Mouse (Mus musculus): Measurements from ENCODE around the gene Brd7.

Brd7 gene

DNA sequence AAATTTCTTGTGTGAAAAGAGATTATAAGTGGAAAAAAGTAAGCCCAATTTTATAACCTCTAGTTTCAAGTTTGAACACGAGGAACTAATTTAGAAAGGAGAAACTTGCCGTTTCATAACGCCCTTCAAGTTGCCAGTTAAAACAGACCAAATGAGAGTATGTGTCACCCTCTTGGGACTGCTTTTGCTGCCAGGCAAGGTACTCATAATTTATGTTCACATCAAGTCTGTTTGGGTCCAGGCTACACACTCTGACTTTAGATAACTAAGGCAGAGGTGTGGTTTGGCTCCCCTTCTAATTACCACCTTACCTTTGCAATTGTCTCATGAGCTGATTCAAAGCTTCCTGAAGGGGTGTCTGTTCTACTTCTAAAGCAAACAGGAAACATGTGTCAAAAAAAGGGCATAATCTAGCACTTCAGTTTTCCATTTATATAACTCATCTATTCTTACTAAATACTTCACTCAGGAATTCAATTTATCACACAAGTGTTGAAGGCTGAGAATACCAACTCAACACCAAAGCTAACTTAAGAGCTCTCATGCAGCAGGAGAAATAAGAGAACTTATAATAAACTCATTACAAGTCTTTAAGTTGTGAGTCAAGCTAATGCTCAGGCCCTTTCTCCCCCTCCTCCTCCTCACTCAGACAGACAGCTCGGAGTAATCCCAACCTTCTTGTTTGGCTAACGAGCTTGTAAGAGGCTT lies 4.6 kb downstream of the Brd7 start:
- DNase-seq (ENCODE audit: low read depth, low spot score), result no peak

DNA sequence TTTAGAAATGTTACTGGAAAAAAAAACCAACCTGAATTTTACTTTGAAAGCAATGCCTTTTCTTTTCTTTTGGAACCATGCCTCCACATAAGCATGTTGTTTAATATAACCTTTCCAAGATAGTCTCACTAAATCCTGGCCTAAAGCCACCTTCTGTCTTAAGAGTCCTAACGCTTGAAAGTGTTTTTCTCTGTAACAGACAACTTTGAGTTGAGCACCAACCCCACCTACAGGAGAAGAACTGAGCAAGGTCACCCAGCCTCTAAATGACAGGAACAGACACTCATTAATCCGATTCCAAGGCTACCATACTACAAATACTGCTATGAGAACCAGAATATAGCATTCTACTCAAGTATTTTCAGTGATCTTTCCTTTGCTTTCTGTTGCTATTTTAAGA lies 12.9 kb downstream of the Brd7 start:
- no peak for DNase-seq (ENCODE audit: low read depth, low spot score)

DNA sequence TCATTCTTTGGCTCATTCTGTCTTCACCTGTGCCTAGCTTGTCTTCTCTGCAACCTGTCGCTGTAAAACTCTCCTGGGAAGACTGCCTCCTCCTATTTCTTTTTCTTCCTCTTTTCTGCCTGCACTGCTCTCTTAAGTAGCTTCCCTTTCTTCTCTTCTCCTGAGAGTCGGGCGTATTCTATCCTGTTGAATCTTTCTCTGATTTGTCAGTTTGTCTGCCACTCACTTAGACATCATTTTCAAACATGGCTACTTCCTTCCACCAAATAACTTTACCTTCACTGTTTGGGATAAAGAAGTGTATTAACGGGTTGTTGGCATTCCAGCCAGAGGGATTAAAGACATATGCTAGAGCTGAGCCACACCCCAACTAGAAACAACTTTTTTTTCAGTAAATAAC lies 20.0 kb downstream of the Brd7 start:
- no peak for DNase-seq (ENCODE audit: low read depth, low spot score)

DNA sequence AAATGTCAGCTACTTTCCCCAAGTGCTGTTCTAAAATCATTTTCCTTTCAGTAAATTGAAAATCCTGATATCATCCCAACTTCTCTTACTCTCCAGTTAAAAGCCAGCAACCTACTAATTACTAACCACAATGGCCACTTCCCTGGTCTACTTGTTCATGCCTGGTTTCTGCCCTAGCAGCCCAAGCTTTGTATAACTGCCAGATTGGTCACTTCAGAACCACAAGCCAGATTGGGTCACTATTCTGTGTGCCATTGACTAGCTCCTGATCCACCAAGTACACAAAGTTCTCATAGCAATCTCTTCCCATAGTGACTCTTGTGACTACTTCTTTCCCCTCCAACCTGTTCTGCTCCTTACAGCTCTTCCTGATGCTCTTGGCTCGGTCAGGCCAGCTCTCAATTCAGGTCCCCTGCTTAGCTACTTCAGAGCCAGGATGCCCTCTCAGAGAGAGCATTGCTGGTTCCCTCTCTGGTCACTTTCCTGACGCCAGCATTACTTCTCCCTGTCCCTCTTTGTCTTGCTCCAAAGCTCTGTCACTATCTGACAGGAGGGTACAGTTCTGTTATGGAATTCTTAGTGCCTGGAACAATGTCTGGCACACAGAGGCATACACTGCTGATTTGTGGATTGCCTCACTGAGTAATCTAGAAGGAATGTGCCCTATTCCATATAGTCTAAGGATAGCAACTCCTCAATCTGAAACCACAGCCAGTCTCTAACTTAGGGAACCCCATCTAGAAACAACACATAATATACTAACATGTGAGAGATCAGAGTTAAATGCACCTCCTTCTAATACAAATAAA lies 21.9 kb downstream of the Brd7 start:
- no peak for DNase-seq (ENCODE audit: low read depth, low spot score)

- no peak for DNase-seq (ENCODE audit: low read depth, low spot score)
These were observed 22.8 kb downstream of the Brd7 start for GRCm38 (mm10) chr8:88339221-88339620.

DNA sequence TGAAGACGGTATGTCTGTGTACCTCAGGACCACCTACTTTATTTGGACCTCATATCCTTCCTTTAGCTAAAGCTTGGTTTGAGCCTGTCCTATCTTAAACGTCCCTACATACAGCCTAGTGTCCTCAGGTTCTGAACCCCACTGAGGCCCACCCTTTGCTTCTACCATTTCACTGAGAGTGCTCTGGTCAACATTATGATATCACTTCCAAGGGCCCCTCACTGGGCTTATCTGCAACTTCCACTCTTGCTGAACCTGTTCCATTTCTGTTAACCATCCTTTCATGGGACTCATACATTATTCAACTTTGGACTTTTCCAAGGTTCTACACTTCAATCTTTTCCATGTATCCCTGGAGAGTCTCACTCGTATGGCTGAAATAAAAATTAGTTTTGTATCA lies 27.0 kb downstream of the Brd7 start:
- no peak for DNase-seq (ENCODE audit: low read depth, low spot score)

- DNase-seq (ENCODE audit: low read depth, low spot score), result no peak
These were observed 27.6 kb downstream of the Brd7 start for GRCm38 (mm10) chr8:88334384-88334783.

DNA sequence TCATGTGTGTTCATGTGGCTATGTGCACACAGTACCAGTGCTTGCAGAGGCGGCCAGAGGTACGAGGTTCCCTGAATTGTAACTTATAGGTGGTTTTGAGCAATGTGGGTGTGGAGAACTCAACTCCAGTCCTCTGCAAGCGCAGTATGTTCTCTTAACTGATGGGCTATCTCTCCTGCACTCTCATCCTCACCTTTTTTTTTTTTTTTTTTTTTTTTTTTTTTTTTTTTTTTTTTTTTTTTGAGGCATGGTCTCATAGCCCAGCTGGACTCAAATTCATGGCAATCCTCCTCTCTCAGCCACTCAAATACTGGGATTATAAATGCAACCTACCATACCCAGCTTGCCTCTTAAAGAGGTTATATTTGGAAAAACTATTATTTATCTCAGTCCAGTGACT lies 31.2 kb downstream of the Brd7 start:
- no peak for DNase-seq (ENCODE audit: low read depth, low spot score)

DNA sequence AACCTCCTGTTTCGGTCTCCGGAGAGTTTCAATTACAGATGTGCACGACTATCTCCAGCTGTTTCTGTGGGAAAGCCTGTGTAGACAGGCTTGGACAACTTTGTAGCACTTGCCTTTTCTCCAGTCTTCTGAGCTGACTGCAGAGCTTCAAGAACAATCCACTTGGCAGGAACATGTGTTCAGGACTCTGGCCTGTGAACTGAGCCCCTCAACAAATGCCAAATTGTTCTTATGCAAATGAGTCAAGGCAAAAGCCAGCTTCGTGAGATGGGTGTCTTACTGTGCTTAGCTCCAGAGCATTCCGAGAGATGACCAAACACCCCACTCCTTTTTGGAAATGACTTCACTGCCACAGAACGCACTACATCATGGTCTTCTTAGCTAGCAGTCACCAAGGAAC lies 33.3 kb downstream of the Brd7 start:
- no peak for DNase-seq (ENCODE audit: low read depth, low spot score)

DNA sequence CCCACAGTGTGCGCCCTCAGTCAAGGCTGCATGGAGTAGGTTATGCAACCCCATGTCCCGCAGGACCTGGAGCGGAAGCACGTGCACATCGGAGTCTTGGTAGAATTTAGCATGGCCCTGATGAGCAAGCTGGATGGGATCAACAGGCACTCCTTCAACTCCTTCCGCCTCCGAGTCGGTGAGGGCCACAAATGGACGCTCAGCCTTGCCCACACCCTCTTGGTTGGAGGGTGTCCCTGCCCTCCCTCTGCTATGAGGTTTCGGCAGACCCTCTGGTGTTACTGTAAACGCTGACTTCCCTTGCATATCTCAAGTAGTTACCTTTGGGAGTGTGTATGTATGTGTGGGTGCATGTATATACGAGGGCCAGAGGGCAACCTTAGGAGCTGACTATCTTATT lies 35.7 kb downstream of the Brd7 start:
- DNase-seq (ENCODE audit: low read depth, low spot score), result no peak

DNA sequence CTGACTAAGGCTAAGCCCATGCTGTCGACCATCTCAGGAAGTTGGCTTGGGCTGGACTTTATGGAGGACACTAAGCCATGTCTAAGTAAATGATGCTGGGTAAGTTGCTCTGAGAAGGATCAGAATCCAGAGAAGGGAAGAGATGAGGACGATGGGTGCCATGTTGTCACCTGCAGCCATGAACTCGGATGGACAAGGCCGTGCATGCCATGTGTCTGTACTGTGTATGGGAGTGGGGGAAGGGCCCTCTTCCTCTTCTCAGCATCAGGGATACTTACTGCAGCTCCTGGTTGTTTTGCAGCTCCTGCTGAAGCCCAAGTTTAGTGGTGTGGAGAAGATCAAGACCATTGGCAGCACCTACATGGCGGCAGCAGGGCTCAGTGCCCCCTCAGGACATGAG lies 36.2 kb downstream of the Brd7 start:
- DNase-seq (ENCODE audit: low read depth, low spot score), result no peak

DNA sequence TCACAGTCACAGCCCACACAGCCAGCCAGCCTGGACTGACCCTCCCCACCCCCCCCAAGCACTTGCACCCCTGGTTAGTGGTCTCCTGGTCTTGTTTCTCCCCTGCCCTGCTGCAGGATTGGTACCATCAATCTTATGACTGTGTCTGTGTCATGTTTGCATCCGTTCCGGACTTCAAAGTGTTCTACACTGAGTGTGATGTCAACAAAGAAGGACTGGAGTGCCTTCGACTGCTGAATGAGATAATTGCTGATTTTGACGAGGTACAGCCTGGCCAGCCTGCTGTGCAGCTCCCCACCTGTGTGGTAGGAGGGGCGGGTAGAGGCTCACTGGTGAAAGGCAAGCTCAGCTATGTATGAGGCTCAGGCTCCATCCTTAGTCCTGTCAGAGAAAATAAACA lies 36.7 kb downstream of the Brd7 start:
- DNase-seq (ENCODE audit: low read depth, low spot score), result no peak

DNA sequence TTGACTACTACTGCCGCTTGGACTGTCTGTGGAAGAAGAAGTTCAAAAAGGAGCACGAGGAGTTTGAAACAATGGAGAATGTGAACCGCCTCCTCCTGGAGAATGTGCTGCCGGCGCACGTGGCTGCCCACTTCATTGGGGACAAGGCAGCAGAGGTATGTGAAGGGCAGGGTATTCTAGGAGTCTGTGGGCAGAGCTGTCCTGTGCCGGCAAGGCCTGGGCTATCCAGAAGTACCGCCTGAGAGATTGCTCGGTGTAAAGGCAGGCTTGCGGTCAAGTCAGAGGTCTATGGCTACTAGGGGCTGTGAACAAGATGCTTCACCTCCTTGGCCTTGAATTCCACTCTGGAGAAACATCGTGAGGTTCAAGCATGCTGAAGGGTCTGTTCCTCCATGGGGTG lies 37.2 kb downstream of the Brd7 start:
- no peak for DNase-seq (ENCODE audit: low read depth, low spot score)

DNA sequence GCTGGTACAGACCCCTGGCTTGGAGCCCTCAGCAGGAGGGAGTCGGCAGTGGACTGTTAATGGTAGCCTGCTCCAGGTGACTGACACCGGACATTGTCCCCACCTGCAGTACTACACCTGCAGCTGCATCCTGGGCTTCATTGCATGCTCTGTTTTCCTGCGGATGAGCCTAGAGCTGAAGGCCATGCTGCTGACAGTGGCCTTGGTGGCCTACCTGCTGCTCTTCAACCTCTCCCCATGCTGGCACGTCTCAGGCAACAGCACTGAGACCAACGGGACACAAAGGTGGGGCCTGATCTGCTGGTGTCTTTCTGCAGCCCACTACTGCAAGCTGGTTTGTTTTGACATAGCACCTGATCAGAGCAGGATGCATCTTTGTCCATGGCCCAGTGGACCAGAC lies 38.5 kb downstream of the Brd7 start:
- DNase-seq (ENCODE audit: low read depth, low spot score), result no peak

DNA sequence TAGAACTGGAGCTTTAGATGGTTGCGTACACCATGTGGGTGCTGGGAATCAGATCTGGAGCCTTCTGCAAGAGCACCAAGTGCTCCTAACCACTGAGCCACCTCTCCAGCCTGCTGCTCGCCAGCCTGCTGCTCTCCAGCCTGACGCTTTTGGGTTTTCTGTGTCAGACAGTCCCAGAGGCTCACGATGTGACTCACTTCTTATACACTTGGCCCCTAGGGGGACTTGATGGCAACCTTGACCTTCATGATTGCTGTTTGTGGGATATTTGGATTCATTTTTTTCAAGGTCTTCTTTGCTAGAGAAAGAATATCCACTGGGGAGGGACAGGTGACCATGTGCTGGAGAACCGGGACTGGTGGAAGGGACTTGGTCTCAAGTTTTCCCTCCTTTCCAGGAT lies 40.6 kb downstream of the Brd7 start:
- no peak for DNase-seq (ENCODE audit: low read depth, low spot score)

DNA sequence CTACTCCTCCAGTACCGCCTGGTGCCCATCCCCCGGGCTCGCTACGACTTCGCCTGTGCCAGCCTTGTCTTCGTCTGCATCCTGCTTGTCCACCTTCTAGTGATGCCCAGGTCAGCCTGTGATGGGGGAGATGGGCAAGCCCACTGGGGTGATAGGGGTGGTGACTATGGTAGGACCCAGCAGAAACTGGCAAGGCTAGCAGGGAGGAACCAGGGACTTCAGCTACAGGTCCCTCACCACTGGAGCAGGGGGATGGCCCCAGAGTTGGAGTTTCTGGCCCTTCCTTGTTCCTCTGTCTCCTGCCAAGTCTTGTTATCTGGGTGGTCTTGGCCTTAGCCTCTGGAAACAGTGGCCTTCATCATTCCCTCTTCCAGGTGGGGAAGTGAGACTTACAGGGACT lies 41.9 kb downstream of the Brd7 start:
- no peak for DNase-seq (ENCODE audit: low read depth, low spot score)

DNA sequence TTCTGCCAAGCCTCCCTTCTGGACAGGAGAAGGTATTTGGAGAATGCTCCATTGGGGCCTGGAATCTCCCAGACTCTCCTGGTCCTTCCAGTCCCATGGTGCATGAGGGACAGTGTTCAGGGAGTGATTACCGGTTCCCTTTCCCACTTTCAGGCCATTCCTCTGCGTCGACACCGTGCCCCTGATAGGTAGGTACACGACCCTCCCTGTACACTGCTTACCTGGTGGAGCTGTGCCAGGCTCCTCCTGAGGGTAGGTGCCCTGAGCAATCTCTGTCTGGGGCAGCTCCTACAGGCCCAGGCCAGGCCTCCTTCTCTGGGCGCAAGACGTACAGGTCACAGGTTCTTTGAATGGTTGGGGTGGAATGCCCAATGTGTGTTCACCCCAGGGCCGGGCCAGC lies 43.8 kb downstream of the Brd7 start:
- DNase-seq (ENCODE audit: low read depth, low spot score), result no peak

DNA sequence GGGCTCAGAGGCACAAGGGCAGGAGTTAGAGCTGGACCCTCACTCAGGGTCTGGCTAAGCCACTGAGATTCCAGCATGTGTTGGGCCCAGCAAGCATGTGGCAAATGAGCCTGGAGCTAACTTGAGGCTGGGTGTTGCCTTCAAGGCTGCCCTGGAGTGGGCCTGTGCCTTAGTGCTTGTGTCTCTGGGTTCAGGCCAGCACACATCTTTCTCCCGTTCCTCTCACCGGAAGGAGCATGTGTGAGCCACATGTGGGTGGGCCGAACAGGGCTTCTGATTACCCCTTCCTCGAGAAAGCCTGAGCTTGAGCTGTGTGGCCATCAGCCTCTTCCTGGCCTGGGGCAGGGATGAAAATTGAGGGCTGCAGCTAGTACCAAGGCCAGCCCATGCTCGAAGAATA lies 44.7 kb downstream of the Brd7 start:
- no peak for DNase-seq (ENCODE audit: low read depth, low spot score)

DNA sequence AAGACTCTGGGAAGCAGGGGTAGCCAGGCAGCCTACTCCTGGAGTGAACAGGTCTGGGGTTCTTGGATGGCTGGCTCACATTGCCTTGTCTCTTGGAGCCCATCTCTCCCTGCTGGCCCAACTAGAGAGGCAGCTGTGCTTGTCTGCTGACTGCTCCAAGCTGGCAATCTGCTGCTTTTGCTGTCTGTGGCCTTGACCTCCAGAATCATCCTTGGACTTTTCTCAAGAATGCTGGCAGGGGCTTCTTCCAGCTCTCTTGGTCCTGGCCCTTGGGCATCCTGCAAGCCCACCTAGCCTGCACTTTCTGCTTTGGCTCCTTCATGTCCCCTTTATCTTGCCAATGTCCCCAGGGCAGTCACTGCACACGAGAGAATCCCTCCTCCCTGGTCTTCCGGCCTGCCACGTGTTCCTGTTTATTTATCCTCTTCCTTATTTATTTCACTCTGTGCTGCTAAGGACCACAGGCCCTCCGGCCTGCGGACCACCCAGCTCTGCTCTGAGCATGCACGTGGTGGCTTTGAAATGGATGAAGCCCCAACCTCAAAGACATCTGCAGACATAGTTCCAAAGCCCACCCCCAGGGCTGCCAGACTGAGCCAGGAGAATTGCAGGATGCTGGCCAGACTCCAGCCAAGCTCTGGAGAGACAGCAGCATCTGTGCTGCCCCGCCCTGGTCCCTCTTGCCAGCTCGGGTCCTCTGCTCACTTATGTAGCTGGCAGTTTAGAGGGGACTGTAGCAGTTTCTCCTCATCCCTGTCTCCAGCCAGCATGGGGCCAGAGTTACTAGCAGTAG lies 45.7 kb downstream of the Brd7 start:
- DNase-seq (ENCODE audit: low read depth, low spot score), result peak; percentile 32

- no peak for DNase-seq (ENCODE audit: low read depth, low spot score)
These were observed 46.7 kb downstream of the Brd7 start for GRCm38 (mm10) chr8:88315302-88315701.

- DNase-seq (ENCODE audit: low read depth, low spot score), result no peak
These were observed 48.0 kb downstream of the Brd7 start for GRCm38 (mm10) chr8:88313991-88314390.

GRCm38 (mm10) chr8:88312966-88313365 lies 49.0 kb downstream of the Brd7 start:
- no peak for DNase-seq (ENCODE audit: low read depth, low spot score)

DNA sequence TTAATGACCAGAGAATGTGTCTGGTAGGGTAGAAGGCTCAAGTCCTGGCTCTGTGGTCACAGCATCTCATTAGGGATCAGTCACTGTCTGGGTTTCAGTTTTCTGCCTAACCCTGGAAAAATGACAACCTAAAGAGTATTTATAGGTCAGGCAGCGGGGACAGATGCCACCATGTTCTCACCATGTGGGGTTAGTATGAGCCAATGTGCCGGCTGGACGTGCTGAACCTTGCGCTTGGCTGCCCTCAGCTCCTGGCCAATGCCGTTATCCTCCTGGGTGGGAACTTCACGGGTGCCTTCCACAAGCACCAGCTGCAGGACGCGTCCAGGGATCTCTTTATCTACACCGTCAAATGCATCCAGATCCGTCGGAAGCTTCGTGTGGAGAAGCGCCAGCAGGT lies 51.7 kb downstream of the Brd7 start:
- no peak for DNase-seq (ENCODE audit: low read depth, low spot score)

Data from brain, embryonic 18.5 days (tissue).